Mouse (Mus musculus) left cerebral cortex, adult 9 months (tissue): ENCODE measurements at regions not wholly inside any gene's neighbourhood (a gene's known extent, or its start where the extent isn't known, plus 50 kb on each side); places are given as distances from the start of the nearest gene placed in this dataset.

ENCODE experiments used
- DNase-seq, 2 experiments: peaks; one replicate each; pipeline ENCODE4 v3.0.0; 2022; ENCODE audit warnings: low spot score in 2 of 2

GRCm38 (mm10) chr10:117515777-117516501, 113.4 kb upstream of the Cpm start:
- peak in 1 of 2 experiments; percentile 25 for DNase-seq

GRCm38 (mm10) chr10:117515039-117515438, 114.3 kb upstream of the Cpm start:
- DNase-seq = no peak

- DNase-seq = no peak
Measured at GRCm38 (mm10) chr10:117513925-117514546, 115.3 kb upstream of the Cpm start.

- no peak for DNase-seq
Measured at GRCm38 (mm10) chr10:117512424-117513257, 116.7 kb upstream of the Cpm start.

- DNase-seq = no peak
Measured at GRCm38 (mm10) chr10:117511483-117512406, 117.6 kb upstream of the Cpm start.

GRCm38 (mm10) chr10:117510529-117511482, 118.5 kb upstream of the Cpm start:
- DNase-seq = no peak

- no peak for DNase-seq
Measured at GRCm38 (mm10) chr10:117510224-117510486, 119.1 kb upstream of the Cpm start.

- DNase-seq = no peak
Measured at GRCm38 (mm10) chr10:117509431-117510223, 119.7 kb upstream of the Cpm start.

GRCm38 (mm10) chr10:117506252-117506992, 122.9 kb upstream of the Cpm start:
- no peak for DNase-seq

GRCm38 (mm10) chr10:117505529-117505928, 123.8 kb upstream of the Cpm start:
- no peak for DNase-seq

GRCm38 (mm10) chr10:117505057-117505456, 124.2 kb upstream of the Cpm start:
- DNase-seq = no peak

GRCm38 (mm10) chr10:117504267-117504902, 124.6 kb upstream of the Cpsf6 start:
- no peak for DNase-seq

- no peak for DNase-seq
Measured at GRCm38 (mm10) chr10:117503222-117504184, 123.7 kb upstream of the Cpsf6 start.

- DNase-seq = no peak
Measured at GRCm38 (mm10) chr10:117502731-117503130, 122.9 kb upstream of the Cpsf6 start.

- no peak for DNase-seq
Measured at GRCm38 (mm10) chr10:117502135-117502534, 122.3 kb upstream of the Cpsf6 start.

- no peak for DNase-seq
Measured at GRCm38 (mm10) chr10:117501426-117501825, 121.6 kb upstream of the Cpsf6 start.

GRCm38 (mm10) chr10:117500457-117501108, 120.8 kb upstream of the Cpsf6 start:
- DNase-seq = no peak
